Mouse (Mus musculus): ENCODE results near the gene Gpc5. TPM values are rescaled to one million over a fixed set of nuclear protein-coding genes. Genes with fewer than 3 reads are reported as not detected.

Gene Gpc5
- total RNA-seq, 2 experiments from 2014 or later, result 0.99 TPM; not detected in 1

GRCm38 (mm10) chr14:115106326-115106725, 14.3 kb downstream of the Gpc5 start:
- DNase-seq (ENCODE audit: low spot score in 2 of 2), result no peak

GRCm38 (mm10) chr14:115107467-115107866, 15.5 kb downstream of the Gpc5 start:
- DNase-seq (ENCODE audit: low spot score in 2 of 2), result no peak

GRCm38 (mm10) chr14:115118626-115119025, 26.6 kb downstream of the Gpc5 start:
- no peak for DNase-seq (ENCODE audit: low spot score in 2 of 2)

GRCm38 (mm10) chr14:115148821-115149220, 56.8 kb downstream of the Gpc5 start:
- no peak for DNase-seq (ENCODE audit: low spot score in 2 of 2)

GRCm38 (mm10) chr14:115156597-115156996, 64.6 kb downstream of the Gpc5 start:
- DNase-seq (ENCODE audit: low spot score in 2 of 2), result no peak

- DNase-seq (ENCODE audit: low spot score in 2 of 2), result no peak
Measured at GRCm38 (mm10) chr14:115177322-115177836, 85.4 kb downstream of the Gpc5 start.

GRCm38 (mm10) chr14:115179925-115180324, 87.9 kb downstream of the Gpc5 start:
- DNase-seq (ENCODE audit: low spot score in 2 of 2), result no peak

- DNase-seq (ENCODE audit: low spot score in 2 of 2), result no peak
Measured at GRCm38 (mm10) chr14:115188256-115188655, 96.2 kb downstream of the Gpc5 start.

- no peak for DNase-seq (ENCODE audit: low spot score in 2 of 2)
Measured at GRCm38 (mm10) chr14:115228075-115228474, 136.1 kb downstream of the Gpc5 start.

- DNase-seq (ENCODE audit: low spot score in 2 of 2), result no peak
Measured at GRCm38 (mm10) chr14:115236387-115236786, 144.4 kb downstream of the Gpc5 start.

- no peak for DNase-seq (ENCODE audit: low spot score in 2 of 2)
Measured at GRCm38 (mm10) chr14:115240621-115241373, 148.8 kb downstream of the Gpc5 start.

GRCm38 (mm10) chr14:115250537-115250936, 158.5 kb downstream of the Gpc5 start:
- no peak for DNase-seq (ENCODE audit: low spot score in 2 of 2)

- no peak for DNase-seq (ENCODE audit: low spot score in 2 of 2)
Measured at GRCm38 (mm10) chr14:115251791-115252190, 159.8 kb downstream of the Gpc5 start.

- DNase-seq (ENCODE audit: low spot score in 2 of 2), result no peak
Measured at GRCm38 (mm10) chr14:115253155-115253554, 161.1 kb downstream of the Gpc5 start.

- DNase-seq (ENCODE audit: low spot score in 2 of 2), result no peak
Measured at GRCm38 (mm10) chr14:115253685-115254084, 161.7 kb downstream of the Gpc5 start.

GRCm38 (mm10) chr14:115269703-115270402, 177.8 kb downstream of the Gpc5 start:
- no peak for DNase-seq (ENCODE audit: low spot score in 2 of 2)

- DNase-seq (ENCODE audit: low spot score in 2 of 2), result no peak
Measured at GRCm38 (mm10) chr14:115270445-115270844, 178.4 kb downstream of the Gpc5 start.

- DNase-seq (ENCODE audit: low spot score in 2 of 2), result no peak
Measured at GRCm38 (mm10) chr14:115282782-115283181, 190.8 kb downstream of the Gpc5 start.

- no peak for DNase-seq (ENCODE audit: low spot score in 2 of 2)
Measured at GRCm38 (mm10) chr14:115324247-115324646, 232.2 kb downstream of the Gpc5 start.

- no peak for DNase-seq (ENCODE audit: low spot score in 2 of 2)
Measured at GRCm38 (mm10) chr14:115326426-115326825, 234.4 kb downstream of the Gpc5 start.

GRCm38 (mm10) chr14:115339084-115339483, 247.1 kb downstream of the Gpc5 start:
- DNase-seq (ENCODE audit: low spot score in 2 of 2), result no peak

- no peak for DNase-seq (ENCODE audit: low spot score in 2 of 2)
Measured at GRCm38 (mm10) chr14:115342597-115342996, 250.6 kb downstream of the Gpc5 start.
